Mouse (Mus musculus): ENCODE results near the gene Stard13. TPM values are rescaled to one million over a fixed set of nuclear protein-coding genes. Genes with fewer than 3 reads are reported as not detected.

The Stard13 gene
- total RNA-seq, 1 experiment: 6.8 TPM

GRCm38 (mm10) chr5:151187336-151187735 is 46.3 kb downstream of the Stard13 start:
- H3K27ac ChIP-seq (ENCODE audit: insufficient read depth, low read depth, low read length, poor library complexity, severe bottlenecking): no peak overlapping the region
- H3K4me3 ChIP-seq (ENCODE audit: insufficient read depth in 1 of 2, low read depth in 1 of 2, low read length in 2 of 2, poor library complexity in 1 of 2, severe bottlenecking in 1 of 2): no peak overlapping the region
- no peak for DNase-seq (ENCODE audit: low read depth, low spot score)
- H3K4me1 ChIP-seq (ENCODE audit: control insufficient read depth in 2 of 2, insufficient read depth in 2 of 2, low read length in 2 of 2, poor library complexity in 1 of 2): 0 out of 4 replicates have a peak, but pooled peaks cover 0 to 2% of the 10 kb centered on the region in 2 experiments
- TF ChIP-seq ZC3H11A (IDR thresholded peaks at IDR 0.05; ENCODE audit: borderline replicate concordance, low read depth, low read length): no peak
- TF ChIP-seq ZNF384 (IDR thresholded peaks at IDR 0.05; ENCODE audit: low read depth, low read length): no peak
- no peak for TF ChIP-seq HCFC1 (IDR thresholded peaks at IDR 0.05; ENCODE audit: borderline replicate concordance, insufficient read depth, low read length)
- no peak for TF ChIP-seq MAFK (IDR thresholded peaks at IDR 0.05; ENCODE audit: insufficient read depth, low read depth, low read length)
- no peak for TF ChIP-seq CHD2 (IDR thresholded peaks at IDR 0.05; ENCODE audit: low read depth, low read length)
- in situ Hi-C loops (cut with MboI; ENCODE audit: low sequenced_read_pairs in 2 of 2, unreplicated experiment in 2 of 2): no loop called here
- H3K9ac ChIP-seq (ENCODE audit: insufficient read depth, low read depth, low read length, poor library complexity, severe bottlenecking): no peak overlapping the region
- H3K9me3 ChIP-seq (ENCODE audit: control insufficient read depth, insufficient read depth, low read depth, low read length): no peaks in the 10 kb centered on the region
- no peaks in the 10 kb centered on the region for H3K36me3 ChIP-seq (ENCODE audit: control insufficient read depth, insufficient read depth, low read length, poor library complexity, severe bottlenecking)

DNA sequence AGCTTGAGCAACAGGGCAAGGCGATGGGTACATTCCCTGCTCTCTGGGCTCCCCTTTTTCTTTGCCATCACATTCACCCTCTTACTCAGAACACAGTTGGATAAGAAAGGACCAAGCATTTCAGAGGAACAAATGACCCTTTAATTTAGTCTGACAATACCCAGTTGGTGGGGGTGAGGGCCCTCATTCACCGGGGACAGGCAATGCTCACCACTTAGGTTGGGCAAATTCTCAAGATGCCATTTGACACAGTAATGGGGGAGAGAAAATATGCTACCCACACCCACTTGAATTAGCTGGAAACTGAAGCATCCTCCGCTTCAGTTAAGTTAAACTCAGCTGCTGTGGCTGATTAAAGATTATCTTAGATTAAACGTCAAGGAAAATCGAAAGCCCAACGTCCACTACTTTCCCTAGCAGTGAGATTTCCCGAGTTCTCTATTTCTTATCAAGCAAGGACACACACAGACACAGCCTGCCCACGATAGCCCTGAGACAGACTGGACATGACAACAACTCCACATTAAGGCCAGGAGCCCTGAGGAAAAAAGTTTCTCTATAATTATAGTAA is 48.3 kb downstream of the Stard13 start:
- no peak overlapping the region for H3K27ac ChIP-seq (ENCODE audit: insufficient read depth, low read depth, low read length, poor library complexity, severe bottlenecking)
- in situ Hi-C loops (cut with MboI; ENCODE audit: low sequenced_read_pairs in 2 of 2, unreplicated experiment in 2 of 2): no loop called here
- TF ChIP-seq CHD2 (IDR thresholded peaks at IDR 0.05; ENCODE audit: low read depth, low read length) (no peak), ZC3H11A (IDR thresholded peaks at IDR 0.05; ENCODE audit: borderline replicate concordance, low read depth, low read length) (no peak), HCFC1 (IDR thresholded peaks at IDR 0.05; ENCODE audit: borderline replicate concordance, insufficient read depth, low read length) (no peak), MAFK (IDR thresholded peaks at IDR 0.05; ENCODE audit: insufficient read depth, low read depth, low read length) (no peak), ZNF384 (IDR thresholded peaks at IDR 0.05; ENCODE audit: low read depth, low read length) (no peak)
- no peak for DNase-seq (ENCODE audit: low read depth, low spot score)
- no peak overlapping the region for H3K4me3 ChIP-seq (ENCODE audit: insufficient read depth in 1 of 2, low read depth in 1 of 2, low read length in 2 of 2, poor library complexity in 1 of 2, severe bottlenecking in 1 of 2)
- no peak overlapping the region for H3K9ac ChIP-seq (ENCODE audit: insufficient read depth, low read depth, low read length, poor library complexity, severe bottlenecking)
- no peaks in the 10 kb centered on the region for H3K9me3 ChIP-seq (ENCODE audit: control insufficient read depth, insufficient read depth, low read depth, low read length)
- H3K36me3 ChIP-seq (ENCODE audit: control insufficient read depth, insufficient read depth, low read length, poor library complexity, severe bottlenecking): no peaks in the 10 kb centered on the region
- H3K4me1 ChIP-seq (ENCODE audit: control insufficient read depth in 2 of 2, insufficient read depth in 2 of 2, low read length in 2 of 2, poor library complexity in 1 of 2): 0 out of 4 replicates have a peak, but pooled peaks cover 0 to 2% of the 10 kb centered on the region in 2 experiments

- in situ Hi-C loops (cut with MboI; ENCODE audit: low sequenced_read_pairs in 2 of 2, unreplicated experiment in 2 of 2): no loop called here
- H3K36me3 ChIP-seq (ENCODE audit: control insufficient read depth, insufficient read depth, low read length, poor library complexity, severe bottlenecking): no peaks in the 10 kb centered on the region
- no peak overlapping the region for H3K27ac ChIP-seq (ENCODE audit: insufficient read depth, low read depth, low read length, poor library complexity, severe bottlenecking)
- no peak overlapping the region for H3K4me3 ChIP-seq (ENCODE audit: insufficient read depth in 1 of 2, low read depth in 1 of 2, low read length in 2 of 2, poor library complexity in 1 of 2, severe bottlenecking in 1 of 2)
- no peaks in the 10 kb centered on the region for H3K4me1 ChIP-seq (ENCODE audit: control insufficient read depth in 2 of 2, insufficient read depth in 2 of 2, low read length in 2 of 2, poor library complexity in 1 of 2)
- H3K9ac ChIP-seq (ENCODE audit: insufficient read depth, low read depth, low read length, poor library complexity, severe bottlenecking): no peak overlapping the region
- TF ChIP-seq HCFC1 (IDR thresholded peaks at IDR 0.05; ENCODE audit: borderline replicate concordance, insufficient read depth, low read length) (no peak), ZC3H11A (IDR thresholded peaks at IDR 0.05; ENCODE audit: borderline replicate concordance, low read depth, low read length) (no peak), ZNF384 (IDR thresholded peaks at IDR 0.05; ENCODE audit: low read depth, low read length) (no peak), MAFK (IDR thresholded peaks at IDR 0.05; ENCODE audit: insufficient read depth, low read depth, low read length) (no peak), CHD2 (IDR thresholded peaks at IDR 0.05; ENCODE audit: low read depth, low read length) (no peak)
- no peaks in the 10 kb centered on the region for H3K9me3 ChIP-seq (ENCODE audit: control insufficient read depth, insufficient read depth, low read depth, low read length)
- DNase-seq (ENCODE audit: low read depth, low spot score): no peak
These were observed 49.9 kb downstream of the Stard13 start for GRCm38 (mm10) chr5:151183656-151184240.

DNA sequence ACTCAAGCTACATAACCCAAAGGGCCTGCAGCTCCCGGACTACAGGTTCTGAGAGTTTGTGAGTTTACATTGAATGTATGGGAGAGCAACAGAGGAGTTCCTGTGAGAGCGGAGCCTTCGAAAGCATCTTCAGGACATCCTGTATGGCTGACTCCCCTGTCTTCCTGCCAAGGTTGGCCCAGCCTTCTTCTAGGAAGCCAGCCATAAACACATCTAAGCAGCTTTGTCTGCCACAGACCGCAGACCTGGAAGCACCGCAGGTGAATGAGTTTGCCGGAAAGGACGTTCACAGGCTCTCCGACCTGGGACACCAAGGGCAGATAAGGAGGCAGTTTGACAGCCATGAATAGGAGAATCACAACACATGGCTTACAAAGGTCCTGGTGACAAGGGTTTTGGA is 52.3 kb downstream of the Stard13 start:
- H3K36me3 ChIP-seq (ENCODE audit: control insufficient read depth, insufficient read depth, low read length, poor library complexity, severe bottlenecking): no peaks in the 10 kb centered on the region
- no peak overlapping the region for H3K27ac ChIP-seq (ENCODE audit: insufficient read depth, low read depth, low read length, poor library complexity, severe bottlenecking)
- H3K4me3 ChIP-seq (ENCODE audit: insufficient read depth in 1 of 2, low read depth in 1 of 2, low read length in 2 of 2, poor library complexity in 1 of 2, severe bottlenecking in 1 of 2): no peak overlapping the region
- no peaks in the 10 kb centered on the region for H3K9me3 ChIP-seq (ENCODE audit: control insufficient read depth, insufficient read depth, low read depth, low read length)
- no peak for DNase-seq (ENCODE audit: low read depth, low spot score)
- in situ Hi-C loops (cut with MboI; ENCODE audit: low sequenced_read_pairs in 2 of 2, unreplicated experiment in 2 of 2): no loop called here
- TF ChIP-seq MAFK (IDR thresholded peaks at IDR 0.05; ENCODE audit: insufficient read depth, low read depth, low read length) (no peak), ZC3H11A (IDR thresholded peaks at IDR 0.05; ENCODE audit: borderline replicate concordance, low read depth, low read length) (no peak), HCFC1 (IDR thresholded peaks at IDR 0.05; ENCODE audit: borderline replicate concordance, insufficient read depth, low read length) (no peak), ZNF384 (IDR thresholded peaks at IDR 0.05; ENCODE audit: low read depth, low read length) (no peak), CHD2 (IDR thresholded peaks at IDR 0.05; ENCODE audit: low read depth, low read length) (no peak)
- no peaks in the 10 kb centered on the region for H3K4me1 ChIP-seq (ENCODE audit: control insufficient read depth in 2 of 2, insufficient read depth in 2 of 2, low read length in 2 of 2, poor library complexity in 1 of 2)
- no peak overlapping the region for H3K9ac ChIP-seq (ENCODE audit: insufficient read depth, low read depth, low read length, poor library complexity, severe bottlenecking)

Data from ES-E14 (cell line).